Mouse (Mus musculus): ENCODE results near the gene Pecam1.

GRCm38 (mm10) chr11:106613638-106614338 lies 136.6 kb downstream of the Pecam1 start:
- TF ChIP-seq CTCF (IDR thresholded peaks at IDR 0.05; ENCODE audit: insufficient read depth, low read length) (no peak), POLR2A (IDR thresholded peaks at IDR 0.05; ENCODE audit: borderline replicate concordance, extremely low read depth, low read depth, low read length) (no peak)
